Mouse (Mus musculus) gastrocnemius, adult 2 months (tissue): Measurements from ENCODE around the gene Gnl3l. TPM values are rescaled to one million over a fixed set of nuclear protein-coding genes. Genes with fewer than 3 reads are reported as not detected.

Experiments
- DNase-seq: peaks from one replicate; pipeline ENCODE4 v3.0.0; 2022
- H3K27ac ChIP-seq: fragments of 200-600 bp; 2 replicates; pipeline ENCODE4 v1.8.1; 2022; ENCODE audit warnings: mild to moderate bottlenecking
- H3K4me3 ChIP-seq: fragments of 200-600 bp; 2 replicates; pipeline ENCODE4 v1.8.1; 2022; ENCODE audit warnings: mild to moderate bottlenecking, moderate library complexity
- CTCF ChIP-seq: fragments of 200-600 bp; IDR thresholded peaks from 2 replicates; pipeline ENCODE4 v1.8.1; 2022; ENCODE audit warnings: antibody characterized with exemption, mild to moderate bottlenecking, moderate library complexity
- intact Hi-C: fragments of 180-260 bp; cut with DNase I; formaldehyde crosslinking; loops from one replicate; pipeline ENCODE4 v1.15.1; 2025
- total RNA-seq, 2 experiments: library from RNA; stranded (reverse); gene quantifications; 2 replicates each; pipeline ENCODE4 v1.2.3; 2021

The Gnl3l gene
- total RNA-seq, 2 experiments from 2014 or later, result 37.0 to 49.5 TPM

- peak; percentile 60 for DNase-seq
- H3K27ac ChIP-seq, result peak overlapping the region; percentile 89
- no peak overlapping the region for H3K4me3 ChIP-seq
- intact Hi-C loops, result loop anchor here (5.0 to 10.0 kb wide), 2 partner anchors 248 to 361 kb away; no protein-coding TSS in a partner anchor
- TF ChIP-seq CTCF, result no peak
Observed at GRCm38 (mm10) chrX:150955441-150955840, 61.7 kb downstream of the Gnl3l start.

GRCm38 (mm10) chrX:150954721-150955120 is 62.4 kb downstream of the Gnl3l start:
- Histone ChIP-seq H3K4me3 (peak overlapping the region; percentile 70), H3K27ac (peak overlapping the region; percentile 89)
- DNase-seq, result peak; percentile 58
- intact Hi-C loops, result loop anchor here (5.0 to 10.0 kb wide), 2 partner anchors 247 to 360 kb away; no protein-coding TSS in a partner anchor
- TF ChIP-seq CTCF, result no peak

Other genes with a start within 250 kb of the Gnl3l start
- 10 to 100 TPM; 14.1 to 15.4 TPM for gene Maged2, start 203.0 kb downstream of the Gnl3l start, total RNA-seq
- 1 to 10 TPM; 1.3 to 2.1 TPM for gene Fgd1, start 28.8 kb upstream of the Gnl3l start, total RNA-seq
- gene Tsr2, start 79.2 kb upstream of the Gnl3l start, total RNA-seq, result 1 to 10 TPM; 7.6 to 9.0 TPM
- gene Wnk3, start 180.8 kb upstream of the Gnl3l start, total RNA-seq, result 1 to 10 TPM in 1 of 2 experiments, under 1 TPM in 1; 0.99 to 1.3 TPM